Mouse (Mus musculus): ENCODE measurements around the gene Nrxn3. TPM values are rescaled to one million over a fixed set of nuclear protein-coding genes. Genes with fewer than 3 reads are reported as not detected.

Gene Nrxn3
- polyA plus RNA-seq, 1 experiment, result 0.47 TPM

- 93% methylated on average over 13 of the region's 13 CpGs for WGBS
- Histone ChIP-seq H3K4me3 (ENCODE audit: low read depth, low read length) (no peak overlapping the region), H3K27ac (ENCODE audit: insufficient read depth, low read depth, low read length) (no peak overlapping the region), H3K36me3 (ENCODE audit: control insufficient read depth, insufficient read depth, low read length) (no peaks in the 10 kb centered on the region), H3K4me1 (ENCODE audit: control insufficient read depth, insufficient read depth, insufficient read length, low read length) (no peaks in the 10 kb centered on the region), H3K27me3 (ENCODE audit: control insufficient read depth, insufficient read depth, low read length) (no peaks in the 10 kb centered on the region)
- no peak for TF ChIP-seq POLR2A (IDR thresholded peaks at IDR 0.05; ENCODE audit: low read depth, low read length)
- TF ChIP-seq CTCF (IDR thresholded peaks at IDR 0.05; ENCODE audit: extremely low read depth, insufficient read length, insufficient replicate concordance, low read depth, low read length), result no peak
Measured at GRCm38 (mm10) chr12:88726316-88726715, 3.6 kb downstream of the Nrxn3 start.

- Histone ChIP-seq H3K4me3 (ENCODE audit: low read depth, low read length) (no peak overlapping the region), H3K4me1 (ENCODE audit: control insufficient read depth, insufficient read depth, insufficient read length, low read length) (no peaks in the 10 kb centered on the region), H3K27ac (ENCODE audit: insufficient read depth, low read depth, low read length) (no peak overlapping the region), H3K27me3 (ENCODE audit: control insufficient read depth, insufficient read depth, low read length) (no peaks in the 10 kb centered on the region), H3K36me3 (ENCODE audit: control insufficient read depth, insufficient read depth, low read length) (no peaks in the 10 kb centered on the region)
- WGBS, result 84% methylated on average over 6 of the region's 6 CpGs
- no peak for TF ChIP-seq POLR2A (IDR thresholded peaks at IDR 0.05; ENCODE audit: low read depth, low read length)
- TF ChIP-seq CTCF (IDR thresholded peaks at IDR 0.05; ENCODE audit: extremely low read depth, insufficient read length, insufficient replicate concordance, low read depth, low read length), result no peak
Measured at GRCm38 (mm10) chr12:88726755-88727154, 4.1 kb downstream of the Nrxn3 start.

GRCm38 (mm10) chr12:88730720-88731119 lies 8.0 kb downstream of the Nrxn3 start:
- no peaks in the 10 kb centered on the region for H3K4me1 ChIP-seq (ENCODE audit: control insufficient read depth, insufficient read depth, insufficient read length, low read length)
- TF ChIP-seq CTCF (IDR thresholded peaks at IDR 0.05; ENCODE audit: extremely low read depth, insufficient read length, insufficient replicate concordance, low read depth, low read length) (no peak), POLR2A (IDR thresholded peaks at IDR 0.05; ENCODE audit: low read depth, low read length) (no peak)
- no peaks in the 10 kb centered on the region for H3K27me3 ChIP-seq (ENCODE audit: control insufficient read depth, insufficient read depth, low read length)
- H3K4me3 ChIP-seq (ENCODE audit: low read depth, low read length), result no peak overlapping the region
- H3K36me3 ChIP-seq (ENCODE audit: control insufficient read depth, insufficient read depth, low read length), result no peaks in the 10 kb centered on the region
- no peak overlapping the region for H3K27ac ChIP-seq (ENCODE audit: insufficient read depth, low read depth, low read length)
- WGBS, result 56% methylated on average over 2 of the region's 2 CpGs

- TF ChIP-seq POLR2A (IDR thresholded peaks at IDR 0.05; ENCODE audit: low read depth, low read length) (no peak), CTCF (IDR thresholded peaks at IDR 0.05; ENCODE audit: extremely low read depth, insufficient read length, insufficient replicate concordance, low read depth, low read length) (no peak)
- H3K27me3 ChIP-seq (ENCODE audit: control insufficient read depth, insufficient read depth, low read length), result no peaks in the 10 kb centered on the region
- H3K36me3 ChIP-seq (ENCODE audit: control insufficient read depth, insufficient read depth, low read length), result no peaks in the 10 kb centered on the region
- H3K27ac ChIP-seq (ENCODE audit: insufficient read depth, low read depth, low read length), result no peak overlapping the region
- no peaks in the 10 kb centered on the region for H3K4me1 ChIP-seq (ENCODE audit: control insufficient read depth, insufficient read depth, insufficient read length, low read length)
- no peak overlapping the region for H3K4me3 ChIP-seq (ENCODE audit: low read depth, low read length)
- 71% methylated on average over 1 of the region's 1 CpGs for WGBS
Measured at GRCm38 (mm10) chr12:88735045-88735444, 12.4 kb downstream of the Nrxn3 start.

GRCm38 (mm10) chr12:88737081-88737480 lies 14.4 kb downstream of the Nrxn3 start:
- Histone ChIP-seq H3K27me3 (ENCODE audit: control insufficient read depth, insufficient read depth, low read length) (no peaks in the 10 kb centered on the region), H3K36me3 (ENCODE audit: control insufficient read depth, insufficient read depth, low read length) (no peaks in the 10 kb centered on the region), H3K4me1 (ENCODE audit: control insufficient read depth, insufficient read depth, insufficient read length, low read length) (no peaks in the 10 kb centered on the region), H3K27ac (ENCODE audit: insufficient read depth, low read depth, low read length) (no peak overlapping the region), H3K4me3 (ENCODE audit: low read depth, low read length) (no peak overlapping the region)
- no peak for TF ChIP-seq POLR2A (IDR thresholded peaks at IDR 0.05; ENCODE audit: low read depth, low read length)
- no peak for TF ChIP-seq CTCF (IDR thresholded peaks at IDR 0.05; ENCODE audit: extremely low read depth, insufficient read length, insufficient replicate concordance, low read depth, low read length)
- WGBS, result 64% methylated on average over 4 of the region's 4 CpGs

GRCm38 (mm10) chr12:88738616-88739015 lies 15.9 kb downstream of the Nrxn3 start:
- Histone ChIP-seq H3K27me3 (ENCODE audit: control insufficient read depth, insufficient read depth, low read length) (no peaks in the 10 kb centered on the region), H3K4me1 (ENCODE audit: control insufficient read depth, insufficient read depth, insufficient read length, low read length) (no peaks in the 10 kb centered on the region), H3K36me3 (ENCODE audit: control insufficient read depth, insufficient read depth, low read length) (no peaks in the 10 kb centered on the region), H3K4me3 (ENCODE audit: low read depth, low read length) (no peak overlapping the region), H3K27ac (ENCODE audit: insufficient read depth, low read depth, low read length) (no peak overlapping the region)
- no peak for TF ChIP-seq CTCF (IDR thresholded peaks at IDR 0.05; ENCODE audit: extremely low read depth, insufficient read length, insufficient replicate concordance, low read depth, low read length)
- no peak for TF ChIP-seq POLR2A (IDR thresholded peaks at IDR 0.05; ENCODE audit: low read depth, low read length)
- 63% methylated on average over 4 of the region's 4 CpGs for WGBS

GRCm38 (mm10) chr12:88746788-88747187 lies 24.1 kb downstream of the Nrxn3 start:
- no peaks in the 10 kb centered on the region for H3K27me3 ChIP-seq (ENCODE audit: control insufficient read depth, insufficient read depth, low read length)
- H3K27ac ChIP-seq (ENCODE audit: insufficient read depth, low read depth, low read length), result no peak overlapping the region
- WGBS, result 69% methylated on average over 5 of the region's 5 CpGs
- TF ChIP-seq POLR2A (IDR thresholded peaks at IDR 0.05; ENCODE audit: low read depth, low read length) (no peak), CTCF (IDR thresholded peaks at IDR 0.05; ENCODE audit: extremely low read depth, insufficient read length, insufficient replicate concordance, low read depth, low read length) (no peak)
- H3K36me3 ChIP-seq (ENCODE audit: control insufficient read depth, insufficient read depth, low read length), result no peaks in the 10 kb centered on the region
- H3K4me1 ChIP-seq (ENCODE audit: control insufficient read depth, insufficient read depth, insufficient read length, low read length), result no peaks in the 10 kb centered on the region
- no peak overlapping the region for H3K4me3 ChIP-seq (ENCODE audit: low read depth, low read length)

- Histone ChIP-seq H3K4me3 (ENCODE audit: low read depth, low read length) (no peak overlapping the region), H3K4me1 (ENCODE audit: control insufficient read depth, insufficient read depth, insufficient read length, low read length) (no peaks in the 10 kb centered on the region), H3K36me3 (ENCODE audit: control insufficient read depth, insufficient read depth, low read length) (no peaks in the 10 kb centered on the region), H3K27ac (ENCODE audit: insufficient read depth, low read depth, low read length) (no peak overlapping the region), H3K27me3 (ENCODE audit: control insufficient read depth, insufficient read depth, low read length) (no peaks in the 10 kb centered on the region)
- 83% methylated on average over 2 of the region's 2 CpGs for WGBS
- TF ChIP-seq CTCF (IDR thresholded peaks at IDR 0.05; ENCODE audit: extremely low read depth, insufficient read length, insufficient replicate concordance, low read depth, low read length) (no peak), POLR2A (IDR thresholded peaks at IDR 0.05; ENCODE audit: low read depth, low read length) (no peak)
Measured at GRCm38 (mm10) chr12:88764791-88765190, 42.1 kb downstream of the Nrxn3 start.
